Mouse (Mus musculus) gastrocnemius, postnatal 36 days (tissue): ENCODE measurements around the gene Galnt18. TPM values are rescaled to one million over a fixed set of nuclear protein-coding genes. Genes with fewer than 3 reads are reported as not detected.
A peak's percentile ranks its signal among the peaks of the same experiment; 100 is the strongest.

Source experiments
- DNase-seq, 2 experiments: peaks; one replicate each; pipeline ENCODE4 v3.0.0; 2022
- intact Hi-C: fragments of 180-260 bp; cut with DNase I; formaldehyde crosslinking; loops from one replicate; pipeline ENCODE4 v1.15.1; 2025
- total RNA-seq, 2 experiments: library from RNA; stranded (reverse); gene quantifications; 2 replicates each; pipeline ENCODE4 v1.2.3; 2021

The Galnt18 gene
- total RNA-seq, 2 experiments from 2014 or later = 3.8 to 3.9 TPM

DNA sequence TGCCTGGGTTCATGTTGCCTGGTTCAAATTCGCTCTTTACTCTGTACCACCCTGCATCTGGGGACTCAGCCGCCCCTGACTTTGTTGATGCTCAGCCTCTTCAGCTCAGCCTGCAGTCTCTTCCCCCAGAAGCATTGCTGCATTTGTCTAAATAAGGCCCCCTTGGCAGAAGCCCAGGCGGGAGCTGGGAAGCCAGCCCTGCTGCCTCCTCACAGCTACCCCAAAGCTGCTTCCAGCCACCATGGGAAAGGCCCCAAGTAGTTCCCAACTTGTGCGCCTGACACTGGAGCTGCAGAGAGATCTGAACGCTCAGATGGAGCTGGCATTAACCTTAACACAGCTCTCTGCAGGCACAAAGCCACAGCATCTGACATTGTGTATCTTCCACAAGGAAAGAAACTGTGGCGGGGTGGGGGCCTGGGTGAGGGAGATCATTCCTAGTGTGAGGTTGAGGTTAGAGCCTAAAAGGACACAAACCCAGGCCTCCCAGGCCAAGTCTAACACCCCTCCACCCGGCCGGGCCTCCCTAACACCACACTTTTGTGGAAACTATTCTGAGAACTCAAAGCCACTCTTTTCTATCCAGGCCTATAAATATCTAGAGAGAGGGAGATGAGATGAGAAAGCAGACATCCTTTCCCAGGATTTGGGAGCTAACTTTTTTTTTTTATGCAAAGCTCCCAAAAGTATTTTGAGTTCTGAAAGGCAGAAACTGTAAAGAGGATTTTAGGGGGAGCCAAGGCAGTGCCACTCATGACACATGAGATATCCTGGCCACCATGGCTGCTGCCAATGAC is 59.1 kb downstream of the Galnt18 start:
- intact Hi-C loops = no loop called here
- peak in 1 of 2 experiments; percentile 33 for DNase-seq

DNA sequence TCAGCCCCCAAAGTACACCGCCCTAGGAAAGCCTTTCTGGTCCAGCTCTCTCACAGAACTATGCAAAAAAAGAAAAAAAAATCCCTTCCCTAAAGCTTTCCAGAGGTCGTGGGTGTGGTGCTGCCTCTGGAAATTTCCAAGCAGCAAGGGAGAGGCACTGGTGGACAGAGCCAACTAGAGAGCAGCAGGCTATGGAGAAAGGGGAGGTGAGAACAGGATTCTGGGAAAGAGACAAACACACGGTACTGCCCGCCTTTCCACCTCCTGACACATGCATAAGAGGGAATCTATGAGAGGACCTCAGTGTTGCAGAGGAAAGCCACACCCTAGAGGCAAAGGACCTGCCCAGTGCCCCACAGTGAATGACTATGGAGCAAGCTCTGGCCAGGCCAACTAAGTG is 60.9 kb downstream of the Galnt18 start:
- intact Hi-C loops = no loop called here
- DNase-seq = peak in 1 of 2 experiments; percentile 23

DNA sequence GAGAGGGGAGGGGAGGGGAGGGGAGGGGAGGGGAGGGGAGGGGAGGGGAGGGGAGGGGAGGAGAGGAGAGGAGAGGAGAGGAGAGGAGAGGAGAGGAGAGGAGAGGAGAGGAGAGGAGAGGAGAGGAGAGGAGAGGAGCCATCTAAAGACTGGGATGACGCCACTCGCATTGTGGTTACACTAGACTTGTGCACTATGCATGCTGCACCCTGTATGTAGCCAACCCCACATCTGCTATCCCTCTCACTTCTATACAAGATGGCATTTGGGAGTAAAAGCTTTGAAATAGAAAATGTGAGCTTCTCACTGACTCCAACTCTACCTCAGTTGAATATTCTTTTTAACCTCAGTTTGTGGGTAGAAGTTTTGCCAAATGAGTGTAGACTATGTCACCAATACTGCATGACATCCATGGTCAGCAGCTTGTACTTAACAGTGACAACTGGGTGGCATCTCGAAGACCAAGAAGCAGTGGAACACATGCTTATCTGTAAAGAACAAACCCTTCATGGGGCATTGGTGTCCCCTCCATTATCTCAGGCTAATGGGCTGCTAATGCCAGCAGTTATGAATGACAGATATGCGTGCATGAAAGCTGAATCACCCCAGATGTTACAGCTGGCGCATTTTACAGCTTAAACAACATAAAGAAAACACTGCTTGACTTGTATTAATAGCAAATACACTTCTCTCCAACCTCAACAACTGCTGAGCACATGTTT is 65.0 kb downstream of the Galnt18 start:
- DNase-seq = no peak
- intact Hi-C loops = loop anchor here (5.0 kb wide), 1 partner anchor 58 kb away; no protein-coding TSS in a partner anchor

DNA sequence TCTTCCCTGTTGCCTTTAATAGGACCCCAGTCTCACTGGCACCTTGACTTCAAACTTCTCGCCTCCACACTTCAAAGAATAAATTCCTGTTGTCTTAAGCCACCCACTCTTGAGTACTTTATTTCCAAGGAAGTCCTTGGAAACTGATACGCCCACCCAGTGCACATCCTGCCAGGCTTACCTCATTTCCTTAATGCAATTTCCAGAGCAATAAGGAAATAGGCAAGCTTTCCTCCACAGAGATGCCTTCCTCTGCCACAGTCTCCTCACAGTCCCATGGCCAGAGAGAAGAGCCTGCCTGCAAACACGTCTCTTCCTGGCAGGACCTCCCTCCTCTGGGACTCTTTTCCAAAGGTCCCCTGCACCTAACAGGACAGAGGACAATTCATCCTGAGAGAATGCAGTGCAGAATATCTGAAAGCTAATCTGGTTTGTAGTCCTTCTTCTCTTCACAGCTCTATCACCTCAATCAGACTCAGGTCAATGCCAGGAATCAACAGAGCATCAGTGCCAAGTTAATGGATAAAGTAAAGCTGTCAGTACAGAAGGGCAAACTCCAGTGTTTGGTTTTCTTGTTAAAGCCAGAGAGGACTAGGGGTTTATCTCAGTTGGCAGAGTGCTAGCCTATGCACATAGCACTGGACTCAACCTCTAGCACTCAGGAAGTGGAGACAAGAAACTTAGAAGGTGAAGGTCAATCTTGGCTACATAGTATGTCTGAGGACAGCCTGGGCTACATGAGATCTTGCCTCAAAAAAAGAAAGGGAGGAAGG is 65.8 kb downstream of the Galnt18 start:
- intact Hi-C loops = loop anchor here (5.0 kb wide), 1 partner anchor 58 kb away; no protein-coding TSS in a partner anchor
- no peak for DNase-seq

DNA sequence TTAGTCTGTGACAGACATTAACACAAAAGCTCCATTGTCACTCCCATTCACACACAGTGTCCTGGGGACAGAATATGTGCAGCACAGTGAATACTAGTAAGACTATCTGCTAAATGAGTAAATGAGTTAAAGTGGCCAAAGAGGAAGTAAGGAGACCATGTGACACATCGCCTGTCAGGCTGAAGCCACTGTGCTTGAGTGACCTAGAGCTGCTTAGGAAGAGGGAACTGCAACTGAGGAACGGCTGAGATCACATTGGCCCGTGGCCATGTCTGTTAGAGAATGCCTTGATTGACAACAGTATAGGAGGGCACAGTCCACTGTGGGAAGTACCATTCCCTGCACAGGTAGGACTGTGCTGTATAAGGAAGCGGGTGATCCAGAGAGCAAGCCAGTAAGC is 67.0 kb downstream of the Galnt18 start:
- intact Hi-C loops = loop anchor here (5.0 kb wide), 1 partner anchor 60 kb away; no protein-coding TSS in a partner anchor

DNA sequence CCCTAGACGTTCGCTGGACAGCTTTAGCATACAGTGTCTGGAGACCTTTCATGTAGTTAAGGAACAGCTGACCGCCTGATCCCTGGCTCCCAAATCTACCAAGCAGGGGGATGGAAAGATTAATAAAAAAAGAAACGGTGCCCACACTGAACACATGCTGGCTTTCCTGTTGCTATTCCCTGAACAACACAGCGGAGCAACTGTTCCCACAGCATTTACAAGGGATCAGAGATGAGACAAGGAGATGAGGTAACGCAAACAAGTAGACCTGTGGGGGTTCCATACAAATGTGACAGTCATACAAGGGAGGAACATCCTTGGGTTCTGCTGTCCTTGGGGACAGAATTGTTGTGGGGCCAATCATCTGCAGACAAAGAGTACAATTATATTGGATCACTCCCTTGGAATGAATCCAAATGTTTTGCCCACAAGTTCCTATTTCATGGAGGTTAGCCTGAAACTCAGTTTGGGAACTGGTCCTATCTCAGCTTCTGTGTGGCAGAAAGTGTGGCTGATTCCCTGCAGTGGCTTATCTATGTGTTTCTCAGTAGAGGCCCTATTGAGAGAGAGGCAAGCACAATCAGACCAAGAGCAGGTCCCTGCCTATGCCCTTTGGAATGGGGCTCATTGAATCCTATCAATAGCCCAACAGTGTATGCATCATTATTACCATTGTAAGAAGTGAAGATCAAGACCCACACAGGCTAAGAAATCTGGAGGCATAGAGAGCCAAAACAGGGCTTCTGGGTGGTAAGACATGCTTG is 68.5 kb downstream of the Galnt18 start:
- no peak for DNase-seq
- intact Hi-C loops = loop anchor here (5.0 kb wide), 1 partner anchor 61 kb away; no protein-coding TSS in a partner anchor

More for the DNA sequence above, 67.0 kb downstream of the Galnt18 start:
- DNase-seq = no peak

DNA sequence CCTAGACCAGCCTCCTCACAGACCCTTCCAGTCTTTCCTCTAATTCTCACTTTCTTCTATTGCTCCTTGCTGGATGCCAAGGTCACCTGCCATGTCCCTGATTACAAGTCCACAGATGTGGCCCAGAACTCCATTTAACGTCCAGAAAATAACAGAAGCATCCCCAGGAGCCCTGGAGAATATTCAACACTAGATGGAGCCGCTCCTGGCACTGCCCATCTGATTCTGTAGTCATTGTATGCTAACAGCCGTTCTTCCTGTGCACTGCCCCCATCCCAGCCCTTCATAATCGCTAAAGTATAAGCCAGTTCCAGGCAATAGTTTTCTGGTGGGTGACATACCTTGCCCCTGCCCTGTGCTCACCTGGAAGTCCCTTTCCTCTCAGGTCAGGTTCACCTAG is 69.5 kb downstream of the Galnt18 start:
- DNase-seq = no peak
- intact Hi-C loops = loop anchor here (5.0 kb wide), 1 partner anchor 62 kb away; no protein-coding TSS in a partner anchor

DNA sequence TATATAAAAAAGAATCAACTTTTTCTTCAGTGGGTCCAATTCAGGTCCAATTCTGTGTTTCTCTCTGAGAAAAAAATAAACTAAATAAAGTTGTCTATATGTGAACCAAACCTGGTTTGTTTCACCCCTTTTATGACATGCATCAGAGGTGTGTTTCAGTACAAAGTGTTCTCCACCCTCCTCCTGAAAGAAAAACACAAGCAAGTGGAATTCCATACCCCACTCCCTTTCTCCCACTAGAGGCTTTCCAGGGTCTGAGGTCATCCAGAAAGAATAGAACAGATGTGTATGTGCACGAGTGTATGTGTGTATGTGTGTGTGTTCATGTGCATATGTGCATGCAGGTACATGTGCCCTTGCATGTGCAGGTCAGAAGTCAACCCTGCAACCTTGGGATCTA is 71.2 kb downstream of the Galnt18 start:
- no peak for DNase-seq
- intact Hi-C loops = no loop called here

DNA sequence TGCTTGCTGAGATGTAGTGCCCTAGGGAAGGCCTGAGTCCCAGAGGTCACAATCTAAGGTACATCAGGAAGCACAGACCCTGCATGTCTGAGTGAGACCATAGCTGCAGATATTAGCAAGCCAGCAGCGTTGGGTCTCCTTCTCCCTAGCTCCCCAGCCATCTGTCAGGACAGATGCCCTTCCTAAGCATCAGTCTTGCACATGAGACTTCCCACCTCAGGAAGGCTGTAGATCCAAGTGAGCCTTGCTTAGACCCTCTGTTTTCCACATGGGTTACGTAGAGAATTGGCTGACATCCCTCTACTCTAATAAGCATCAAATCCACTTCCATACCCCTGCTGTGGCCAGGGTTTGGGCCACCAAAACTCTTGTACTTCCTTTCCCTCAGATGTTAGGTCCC is 76.8 kb downstream of the Galnt18 start:
- intact Hi-C loops = no loop called here
- DNase-seq = no peak

DNA sequence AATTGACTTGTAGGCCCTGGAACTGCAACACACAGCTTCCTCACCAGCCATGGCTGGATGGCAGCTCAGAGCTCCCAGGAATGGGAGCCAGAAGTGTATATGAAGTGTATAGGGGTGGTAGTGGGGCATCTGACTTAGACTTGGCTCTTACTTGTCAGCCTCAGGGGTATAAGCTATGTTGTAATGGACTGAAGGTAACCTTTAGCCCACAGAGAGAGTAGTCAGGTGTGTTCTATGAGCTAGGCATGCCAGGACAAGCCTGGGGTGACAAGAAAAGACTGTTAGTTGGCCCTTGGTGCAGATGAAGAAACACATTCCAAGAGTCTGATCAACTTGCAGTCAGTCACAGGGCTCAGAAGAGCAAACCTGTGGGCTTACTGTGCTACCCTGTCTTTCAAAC is 78.0 kb downstream of the Galnt18 start:
- intact Hi-C loops = no loop called here

DNA sequence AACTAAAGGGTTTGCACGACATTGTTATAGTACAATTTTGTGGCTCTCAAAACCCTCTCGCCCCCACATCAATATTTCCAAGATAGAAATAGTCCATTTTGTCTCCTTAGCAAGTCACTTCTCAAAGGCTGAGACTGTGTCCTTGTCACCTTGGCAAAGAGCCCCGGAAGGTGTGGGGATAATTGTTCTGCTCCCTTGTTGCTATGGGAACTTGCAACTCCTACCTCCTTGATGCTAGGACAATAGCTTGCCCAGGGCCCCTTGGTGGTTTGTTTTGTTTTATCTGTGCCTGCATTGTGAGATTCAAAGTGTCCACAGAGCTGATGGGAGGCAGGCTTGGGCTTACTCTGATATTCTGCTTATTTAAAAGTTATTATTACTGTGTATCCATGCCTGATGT is 80.3 kb downstream of the Galnt18 start:
- intact Hi-C loops = no loop called here

More for the DNA sequence above, 78.0 kb downstream of the Galnt18 start:
- DNase-seq = no peak

DNA sequence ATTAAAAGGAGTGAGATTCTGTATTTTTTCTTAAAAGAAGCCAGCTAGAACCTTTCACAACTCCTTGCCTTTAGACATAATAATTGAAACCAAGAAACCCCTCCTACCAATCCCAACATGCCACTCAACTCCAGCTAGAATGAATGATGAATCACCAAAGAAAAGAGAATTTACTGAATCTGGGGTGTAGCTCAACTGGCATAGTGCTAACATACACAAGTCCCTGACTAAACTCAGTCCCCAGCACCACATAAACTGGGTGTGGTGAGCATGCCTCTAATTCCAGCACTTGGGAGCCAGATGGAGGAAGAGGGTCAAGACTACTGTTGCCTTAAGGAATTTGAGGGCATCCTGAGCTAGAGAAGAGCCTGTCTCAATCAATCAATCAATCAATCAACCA is 83.6 kb downstream of the Galnt18 start:
- intact Hi-C loops = no loop called here
- DNase-seq = no peak

More for the DNA sequence above, 80.3 kb downstream of the Galnt18 start:
- DNase-seq = no peak

DNA sequence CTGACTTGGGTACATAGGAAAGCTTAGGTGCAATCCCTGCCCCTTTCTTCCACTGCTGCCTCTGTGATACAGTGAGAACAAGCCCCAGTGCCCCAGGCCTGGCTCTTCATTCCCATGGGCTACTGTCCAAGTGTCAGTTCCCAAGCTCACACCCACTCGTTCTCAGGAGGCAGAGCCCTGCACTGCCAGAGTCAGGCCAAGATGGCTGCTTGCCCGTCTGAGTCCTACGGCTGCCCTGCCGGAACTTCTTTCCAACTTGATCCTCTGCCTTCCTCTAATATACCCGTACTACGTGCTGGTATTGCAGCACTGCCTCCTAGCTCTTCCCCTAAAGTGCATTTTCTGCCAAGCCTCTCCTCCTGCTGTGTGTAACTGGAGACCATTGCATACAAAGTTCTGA is 85.5 kb downstream of the Galnt18 start:
- intact Hi-C loops = no loop called here
- DNase-seq = peak; percentile 54 to 63

DNA sequence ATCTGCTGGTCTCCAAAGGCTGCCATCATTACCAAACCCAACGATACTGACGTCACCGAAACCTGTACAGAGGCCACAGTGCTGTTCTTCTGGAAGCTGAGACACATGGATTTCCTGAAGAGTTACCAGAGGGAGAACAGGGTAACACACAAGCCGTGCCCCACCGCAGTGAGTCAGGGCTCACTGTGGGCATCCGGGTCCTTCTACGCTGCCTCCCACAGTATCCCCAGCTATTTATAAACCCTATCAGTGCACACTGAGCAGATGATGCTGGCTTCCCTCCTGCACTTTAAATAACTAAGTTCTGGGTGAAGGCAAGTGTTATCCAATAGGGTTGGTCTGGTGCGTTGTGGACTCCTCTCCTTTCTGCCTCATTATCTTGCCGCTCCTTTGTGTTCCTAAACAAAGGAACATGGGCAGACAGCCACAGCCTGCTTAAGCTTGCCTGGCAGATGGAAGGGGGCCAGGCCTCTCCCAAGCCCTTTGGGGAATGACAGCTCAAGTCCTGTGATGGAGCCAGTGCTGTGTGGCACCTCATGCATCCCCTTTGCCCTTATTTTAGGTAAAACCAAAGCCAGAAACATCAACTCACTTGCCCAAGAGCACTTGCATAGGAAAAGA is 87.0 kb downstream of the Galnt18 start:
- DNase-seq = peak in 1 of 2 experiments; percentile 29
- intact Hi-C loops = no loop called here

DNA sequence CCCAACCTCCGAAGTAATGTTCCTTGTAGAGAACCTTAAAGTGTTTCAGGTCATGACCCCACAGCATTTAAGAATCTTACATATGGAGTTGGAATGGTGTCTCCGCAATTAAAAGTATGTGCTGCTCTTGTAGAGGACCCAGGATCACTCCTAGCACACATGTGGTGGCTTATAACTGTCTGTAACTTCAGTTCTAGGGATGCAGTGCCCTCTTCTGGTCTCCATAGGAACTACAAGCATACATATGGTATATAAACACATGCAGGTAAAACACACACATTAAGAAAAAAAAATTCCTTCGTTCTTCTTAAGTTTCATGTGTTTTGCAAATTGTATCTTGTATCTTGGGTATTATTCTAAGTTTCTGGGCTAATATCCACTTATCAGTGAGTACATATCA is 99.7 kb downstream of the Galnt18 start:
- intact Hi-C loops = no loop called here
- DNase-seq = no peak

DNA sequence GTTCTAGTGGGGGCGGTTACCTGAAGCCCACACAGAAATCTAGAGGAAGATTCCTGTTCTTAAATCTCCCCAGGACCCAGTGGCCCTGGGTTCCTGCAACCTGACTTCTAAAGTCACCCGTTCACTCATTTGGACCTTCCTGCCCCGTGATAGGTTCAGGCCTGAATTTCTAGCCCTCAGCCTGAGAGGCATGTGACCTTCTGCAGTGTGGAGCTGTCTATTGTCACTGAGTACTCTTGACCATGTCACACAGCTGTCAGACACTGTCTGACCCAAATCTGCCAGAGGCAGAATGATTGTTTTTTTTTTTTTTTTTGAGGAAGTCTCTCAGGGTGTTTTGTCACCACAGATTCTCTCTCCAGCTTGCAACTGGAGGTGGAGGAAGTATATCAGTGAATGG is 103.3 kb downstream of the Galnt18 start:
- intact Hi-C loops = no loop called here

DNA sequence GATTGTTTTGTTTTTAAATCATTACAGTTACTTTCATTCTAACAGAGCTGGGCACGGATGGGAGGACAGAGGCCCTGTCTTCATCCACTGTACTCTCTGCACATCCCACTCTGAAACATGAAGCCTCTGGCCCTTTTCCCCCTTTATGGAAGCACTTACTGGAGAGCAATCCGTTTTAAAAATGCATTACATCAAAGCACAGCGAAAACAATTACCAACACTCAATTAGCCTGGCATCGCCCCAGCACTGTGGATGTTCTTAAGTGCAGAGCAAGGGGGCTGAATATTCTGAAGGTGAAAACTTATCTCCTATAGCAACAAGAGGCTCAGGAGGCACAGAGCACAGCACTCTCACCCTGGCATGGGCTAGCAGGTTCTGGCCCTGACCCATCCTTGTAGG is 107.3 kb downstream of the Galnt18 start:
- no peak for DNase-seq
- intact Hi-C loops = no loop called here

More for the DNA sequence above, 103.3 kb downstream of the Galnt18 start:
- DNase-seq = no peak

DNA sequence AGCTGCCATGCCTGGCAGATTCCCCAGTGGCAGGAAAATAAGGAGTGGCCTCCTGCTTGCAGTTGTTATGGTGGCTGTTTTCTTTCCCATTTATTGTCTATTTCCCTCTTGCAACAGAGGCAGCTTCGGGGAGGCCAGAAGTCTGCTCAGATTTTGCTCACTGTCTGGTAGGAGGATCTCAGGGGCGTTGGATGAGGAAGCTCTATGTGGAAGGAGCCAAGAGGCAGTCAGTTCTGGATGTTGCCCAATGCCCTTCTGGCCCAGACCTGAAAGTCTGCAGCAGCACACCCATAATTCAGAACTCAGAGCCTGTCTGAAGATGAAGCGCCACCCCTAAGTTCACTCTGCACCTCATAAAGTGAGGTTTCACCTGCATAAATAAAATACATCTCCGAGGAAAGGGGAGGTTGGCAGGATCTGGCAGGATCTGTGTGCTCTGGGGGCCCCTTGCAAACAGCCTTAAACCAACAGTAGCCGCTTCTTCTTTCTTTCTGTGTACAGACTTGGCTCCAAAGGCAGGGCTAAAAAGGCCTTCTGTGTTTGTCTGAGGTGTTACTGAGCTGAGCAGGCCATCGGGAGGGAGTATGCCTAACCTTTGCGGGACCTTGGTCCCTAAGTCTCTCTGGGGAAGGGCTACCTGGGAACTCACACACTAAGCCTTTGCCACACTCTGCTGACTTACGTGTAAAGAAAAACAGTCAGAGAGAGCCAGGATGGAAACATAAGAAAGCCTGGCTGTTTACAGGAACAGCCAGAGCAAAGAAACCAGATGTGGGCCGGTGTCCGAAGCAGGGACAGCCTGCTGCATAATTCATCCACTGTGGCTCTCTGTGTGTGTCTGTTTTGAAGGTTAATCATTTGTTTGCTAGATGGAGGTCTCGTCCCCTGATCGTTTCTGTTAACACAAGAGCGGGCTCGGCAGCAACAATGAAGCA is 116.4 kb downstream of the Galnt18 start:
- peak in 1 of 2 experiments; percentile 33 for DNase-seq
- intact Hi-C loops = no loop called here
